Comparison of ENCODE assay signal across 8 mouse cellular contexts in the genomic region with DNA sequence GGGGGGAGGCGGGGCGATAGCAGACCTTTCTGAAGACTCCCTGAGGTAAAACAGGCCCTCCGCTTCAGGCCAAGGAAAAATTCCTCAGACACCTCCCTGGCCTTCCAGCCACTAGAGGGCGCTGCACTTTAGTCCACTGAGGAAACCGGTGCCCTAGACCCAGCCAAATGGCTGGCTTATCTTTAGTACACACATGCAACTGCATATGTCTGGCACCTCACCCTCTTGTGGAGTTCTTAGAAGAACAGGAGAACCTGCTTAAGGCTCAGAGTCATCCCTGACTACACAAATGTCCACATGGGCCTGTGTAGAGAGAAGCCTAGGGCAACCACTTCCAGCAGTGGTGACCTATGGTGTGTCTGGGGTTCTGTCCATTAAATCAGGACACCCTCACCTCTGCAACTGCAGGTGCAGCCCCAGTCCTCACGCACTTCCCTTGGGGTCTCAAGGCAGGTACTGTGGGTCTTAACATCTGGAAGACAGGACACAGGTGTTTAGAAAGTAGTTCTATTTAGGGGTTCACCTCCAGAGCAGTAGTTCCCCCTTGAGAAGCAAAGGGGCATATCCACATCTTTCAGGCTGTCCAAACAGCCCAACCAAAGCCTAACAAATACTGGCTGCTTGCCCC. TPM values are rescaled to one million over a fixed set of nuclear protein-coding genes. Genes with fewer than 3 reads are reported as not detected.
DNase-seq lines count a peak whose midpoint lies in the region; ATAC-seq and TF ChIP-seq lines count a peak whose summit lies in the region.

No protein-coding gene starts in this region.

- peak; percentile 65 for DNase-seq in urinary bladder, adult 2 months (ENCODE audit: low spot score)
- no peak for DNase-seq in urinary bladder, postnatal 10 days (ENCODE audit: low spot score)
- peak; percentile 90 to 96 for DNase-seq in cerebellum, postnatal 14 days
- peak; percentile 81 for DNase-seq in gastrocnemius, postnatal 14 days
- peak; percentile 62 to 78 for DNase-seq in kidney, adult 8-10 months
- DNase-seq in liver, result peak; percentile 95

- WGBS in neural tube, embryonic 12.5 days, result 14% methylated on average over 5 of the region's 6 CpGs

- H3K4me1 ChIP-seq in neural tube, embryonic 12.5 days, result peaks cover 23% of the 10 kb centered on the region
- peaks cover 20% of the 10 kb centered on the region for H3K4me1 ChIP-seq in testis, adult 2 months (ENCODE audit: control insufficient read depth, insufficient read depth, low read length)

- peaks cover 38% of the 10 kb centered on the region for H3K36me3 ChIP-seq in neural tube, embryonic 12.5 days
- no peaks in the 10 kb centered on the region; the same call in 1 of the 2 replicates for H3K36me3 ChIP-seq in testis, adult 2 months (ENCODE audit: control insufficient read depth, insufficient read depth, low read length)

- H3K27me3 ChIP-seq in neural tube, embryonic 12.5 days (replicated peaks), result peaks cover 34% of the 10 kb centered on the region
- no peaks in the 10 kb centered on the region for H3K27me3 ChIP-seq in testis, adult 2 months (ENCODE audit: control insufficient read depth, insufficient read depth, low read length)

- H3K9me3 ChIP-seq in neural tube, embryonic 12.5 days, result no peaks in the 10 kb centered on the region

- H3K4me3 ChIP-seq in neural tube, embryonic 12.5 days, result no peak overlapping the region
- no peak overlapping the region for H3K4me3 ChIP-seq in testis, adult 2 months (ENCODE audit: control insufficient read depth, low read depth, low read length)

- no peak overlapping the region for H3K4me2 ChIP-seq in neural tube, embryonic 12.5 days (replicated peaks)

- peak; percentile 71; the same call in 1 of the 2 replicates for TF ChIP-seq CTCF in testis, adult 2 months (IDR thresholded peaks at IDR 0.05; ENCODE audit: control insufficient read depth, insufficient read depth, insufficient replicate concordance, low read depth, low read length)

- no peak overlapping the region for H3K9ac ChIP-seq in neural tube, embryonic 12.5 days

- H3K27ac ChIP-seq in neural tube, embryonic 12.5 days, result no peak overlapping the region
- no peak overlapping the region for H3K27ac ChIP-seq in testis, adult 2 months (ENCODE audit: control insufficient read depth, insufficient read depth, low read depth, low read length)

- peak; percentile 28; the same call in 1 of the 2 replicates for ATAC-seq in neural tube, embryonic 12.5 days (ENCODE audit: low FRiP score, low read depth)

- intact Hi-C loops in gastrocnemius, postnatal 14 days (cut with DNase I; ENCODE audit: low total_unique reads), result no loop called here

- TF ChIP-seq POLR2A in testis, adult 2 months (IDR thresholded peaks at IDR 0.05; ENCODE audit: control insufficient read depth, low read depth, low read length), result no peak

RNA-seq across cellular contexts. Expression of gene Hcn2, which starts 3.8 kb away (rescaled TPM):
- 0.96 and 1.5 TPM in 2 replicates for polyA plus RNA-seq in urinary bladder, adult 2 months (2012; rRNA removed)
- total RNA-seq in gastrocnemius, postnatal 14 days (2021), result under 1 TPM; 0.42 to 0.78 TPM
- 0.61 and 0.79 TPM in 2 replicates for polyA plus RNA-seq in neural tube, embryonic 12.5 days (2016; fragmentation: Nextera tagmentation; extraction: Ambion mirVana)
- polyA plus RNA-seq in testis, adult 2 months (2012; rRNA removed), result 0.69 and 0.88 TPM in 2 replicates

RNA-seq across cellular contexts. Expression of gene Bsg, which starts 8.3 kb away (rescaled TPM):
- 614 and 631 TPM in 2 replicates for polyA plus RNA-seq in urinary bladder, adult 2 months (2012; rRNA removed)
- total RNA-seq in gastrocnemius, postnatal 14 days (2021), result 100 to 1,000 TPM; 496 to 497 TPM
- polyA plus RNA-seq in neural tube, embryonic 12.5 days (2016; fragmentation: Nextera tagmentation; extraction: Ambion mirVana), result 634 and 639 TPM in 2 replicates
- 849 and 920 TPM in 2 replicates for polyA plus RNA-seq in testis, adult 2 months (2012; rRNA removed)

RNA-seq across cellular contexts. Expression of gene Gzmm, which starts 23.8 kb away (rescaled TPM):
- polyA plus RNA-seq in urinary bladder, adult 2 months (2012; rRNA removed), result 1.1 and 1.4 TPM in 2 replicates
- total RNA-seq in gastrocnemius, postnatal 14 days (2021), result 1 to 10 TPM; 2.3 to 2.9 TPM
- polyA plus RNA-seq in neural tube, embryonic 12.5 days (2016; fragmentation: Nextera tagmentation; extraction: Ambion mirVana), result 0.65 and 1.4 TPM in 2 replicates
- polyA plus RNA-seq in testis, adult 2 months (2012; rRNA removed), result 0.33 and 0.52 TPM in 2 replicates

RNA-seq across cellular contexts. Expression of gene Cdc34, which starts 30.6 kb away (rescaled TPM):
- 60.6 and 70.0 TPM in 2 replicates for polyA plus RNA-seq in urinary bladder, adult 2 months (2012; rRNA removed)
- total RNA-seq in gastrocnemius, postnatal 14 days (2021), result 100 to 1,000 TPM; 314 to 321 TPM
- 136 and 141 TPM in 2 replicates for polyA plus RNA-seq in neural tube, embryonic 12.5 days (2016; fragmentation: Nextera tagmentation; extraction: Ambion mirVana)
- 855 and 952 TPM in 2 replicates for polyA plus RNA-seq in testis, adult 2 months (2012; rRNA removed)

RNA-seq across cellular contexts. Expression of gene Polrmt, which starts 33.8 kb away (rescaled TPM):
- polyA plus RNA-seq in urinary bladder, adult 2 months (2012; rRNA removed), result 28.5 and 31.7 TPM in 2 replicates
- total RNA-seq in gastrocnemius, postnatal 14 days (2021), result 10 to 100 TPM; 21.5 to 21.6 TPM
- 44.7 and 44.9 TPM in 2 replicates for polyA plus RNA-seq in neural tube, embryonic 12.5 days (2016; fragmentation: Nextera tagmentation; extraction: Ambion mirVana)
- 30.6 and 32.5 TPM in 2 replicates for polyA plus RNA-seq in testis, adult 2 months (2012; rRNA removed)
